Mouse (Mus musculus): ENCODE measurements around the gene Ago4. TPM values are rescaled to one million over a fixed set of nuclear protein-coding genes. Genes with fewer than 3 reads are reported as not detected.

The Ago4 gene
- total and polyA plus RNA-seq, 3 experiments: 0.42 to 1.8 TPM; not detected in 1

- TF ChIP-seq NRF1 (IDR thresholded peaks at IDR 0.05; ENCODE audit: insufficient read depth, low read depth, low read length, poor library complexity, severe bottlenecking) (no peak), SMC3 (IDR thresholded peaks at IDR 0.05; ENCODE audit: low read depth, low read length) (no peak), GABPA (IDR thresholded peaks at IDR 0.05; ENCODE audit: low read depth, low read length) (no peak), RCOR1 (IDR thresholded peaks at IDR 0.05; ENCODE audit: low read depth, low read length) (no peak), POLR2AphosphoS5 (IDR thresholded peaks at IDR 0.05; ENCODE audit: borderline replicate concordance, low read depth, low read length) (no peak), ZKSCAN1 (IDR thresholded peaks at IDR 0.05; ENCODE audit: low read depth, low read length) (no peak), MEF2A (IDR thresholded peaks at IDR 0.05; ENCODE audit: extremely low read depth, insufficient replicate concordance, low read depth, low read length, poor library complexity, severe bottlenecking) (no peak), USF1 (IDR thresholded peaks at IDR 0.05; ENCODE audit: low read depth, low read length) (no peak), POLR2A (IDR thresholded peaks at IDR 0.05; ENCODE audit: control insufficient read depth in 1 of 2, insufficient read depth in 1 of 2, low read depth in 1 of 2, low read length in 2 of 2, poor library complexity in 1 of 2) (no peak), BHLHE40 (IDR thresholded peaks at IDR 0.05; ENCODE audit: borderline replicate concordance, low read depth, low read length) (no peak), HCFC1 (IDR thresholded peaks at IDR 0.05; ENCODE audit: low read depth, low read length) (no peak), TCF12 (IDR thresholded peaks at IDR 0.05; ENCODE audit: low read depth, low read length) (no peak), MAZ (IDR thresholded peaks at IDR 0.05; ENCODE audit: low read depth, low read length) (no peak), MYC (IDR thresholded peaks at IDR 0.05; ENCODE audit: low read depth, low read length) (no peak), RAD21 (IDR thresholded peaks at IDR 0.05; ENCODE audit: low read depth, low read length) (no peak), SIN3A (IDR thresholded peaks at IDR 0.05; ENCODE audit: low read length) (no peak), ELF1 (IDR thresholded peaks at IDR 0.05; ENCODE audit: low read depth, low read length) (no peak), CHD1 (IDR thresholded peaks at IDR 0.05; ENCODE audit: low read depth, low read length) (no peak)
- H3K27ac ChIP-seq (ENCODE audit: control insufficient read depth, low read depth, low read length): no peak overlapping the region
- H3K9ac ChIP-seq (ENCODE audit: control insufficient read depth, low read depth, low read length, poor library complexity, severe bottlenecking): no peak overlapping the region
- H3K36me3 ChIP-seq (ENCODE audit: control insufficient read depth in 1 of 2, insufficient read depth in 2 of 2, low read length in 2 of 2): peaks cover 0 to 29% of the 10 kb centered on the region in 2 experiments; a peak in 2 of 4 replicates
- H3K27me3 ChIP-seq (ENCODE audit: control insufficient read depth in 1 of 2, insufficient read depth in 2 of 2, low read length in 2 of 2): no peaks in the 10 kb centered on the region
- DNase-seq (ENCODE audit: low read depth, low spot score): peak; percentile 12
- no peaks in the 10 kb centered on the region for H3K9me3 ChIP-seq (replicated peaks; ENCODE audit: insufficient read depth, low read length)
- no peaks in the 10 kb centered on the region for H3K79me2 ChIP-seq (ENCODE audit: control insufficient read depth, insufficient read depth, low read length, poor library complexity)
- no peaks in the 10 kb centered on the region for H3K4me1 ChIP-seq (ENCODE audit: control insufficient read depth in 1 of 2, insufficient read depth in 2 of 2, low read length in 2 of 2)
- H3K4me3 ChIP-seq (ENCODE audit: control insufficient read depth in 1 of 2, insufficient read depth in 1 of 2, low read depth in 2 of 2, low read length in 2 of 2): no peak overlapping the region
Observed at GRCm38 (mm10) chr4:126577920-126578319, 44.6 kb upstream of the Ago4 start.

DNA sequence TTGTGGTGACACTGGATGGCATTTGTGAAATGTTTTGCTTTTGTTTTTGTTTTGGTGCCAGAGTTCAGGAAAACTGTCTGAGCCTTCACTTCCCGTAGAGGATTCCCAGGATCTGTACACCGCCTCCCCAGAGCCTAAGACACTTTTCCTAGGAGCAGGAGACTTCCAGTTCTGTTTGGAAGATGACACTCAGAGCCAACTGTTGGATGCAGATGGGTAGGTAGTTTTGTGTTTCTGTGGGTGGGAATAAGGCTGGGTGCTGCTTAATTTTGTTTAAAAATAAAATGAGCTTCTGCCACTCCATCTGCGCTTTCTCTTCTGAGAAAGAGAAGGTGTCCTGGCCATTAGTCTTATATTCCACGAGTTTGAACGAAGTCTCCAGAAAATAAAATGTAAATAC lies 43.0 kb upstream of the Ago4 start:
- TF ChIP-seq TAL1 (IDR thresholded peaks at IDR 0.05; ENCODE audit: low read length) (no peak), RAD21 (IDR thresholded peaks at IDR 0.05; ENCODE audit: low read depth, low read length) (no peak), CTCF (IDR thresholded peaks at IDR 0.05 in 2 of 3, conservative IDR thresholded peaks at IDR 0.05 in 1 of 3; ENCODE audit: control insufficient read depth in 1 of 3, insufficient read depth in 1 of 3, low read depth in 2 of 3, low read length in 3 of 3, poor library complexity in 1 of 3, severe bottlenecking in 1 of 3) (no peak), NRF1 (IDR thresholded peaks at IDR 0.05; ENCODE audit: insufficient read depth, low read depth, low read length, poor library complexity, severe bottlenecking) (no peak), SIN3A (IDR thresholded peaks at IDR 0.05; ENCODE audit: low read length) (no peak), HCFC1 (IDR thresholded peaks at IDR 0.05; ENCODE audit: low read depth, low read length) (no peak), POLR2AphosphoS5 (IDR thresholded peaks at IDR 0.05; ENCODE audit: borderline replicate concordance, low read depth, low read length) (no peak), POLR2A (IDR thresholded peaks at IDR 0.05; ENCODE audit: control insufficient read depth in 1 of 2, insufficient read depth in 1 of 2, low read depth in 1 of 2, low read length in 2 of 2, poor library complexity in 1 of 2) (no peak), TBP (IDR thresholded peaks at IDR 0.05; ENCODE audit: low read depth, low read length) (no peak), E2F4 (IDR thresholded peaks at IDR 0.05; ENCODE audit: borderline replicate concordance, low read depth, low read length) (no peak), POLR2AphosphoS2 (IDR thresholded peaks at IDR 0.05; ENCODE audit: low read length) (no peak), GABPA (IDR thresholded peaks at IDR 0.05; ENCODE audit: low read depth, low read length) (no peak), MAFK (IDR thresholded peaks at IDR 0.05; ENCODE audit: borderline replicate concordance, low read depth, low read length) (no peak), UBTF (IDR thresholded peaks at IDR 0.05; ENCODE audit: borderline replicate concordance, insufficient read depth, low read depth, low read length) (no peak), BHLHE40 (IDR thresholded peaks at IDR 0.05; ENCODE audit: borderline replicate concordance, low read depth, low read length) (no peak)
- Histone ChIP-seq H3K4me3 (ENCODE audit: control insufficient read depth in 1 of 2, insufficient read depth in 1 of 2, low read depth in 2 of 2, low read length in 2 of 2) (no peak overlapping the region), H3K36me3 (ENCODE audit: control insufficient read depth in 1 of 2, insufficient read depth in 2 of 2, low read length in 2 of 2) (peaks cover 0 to 40% of the 10 kb centered on the region in 2 experiments; a peak in 2 of 4 replicates), H3K27me3 (ENCODE audit: control insufficient read depth in 1 of 2, insufficient read depth in 2 of 2, low read length in 2 of 2) (no peaks in the 10 kb centered on the region), H3K79me2 (ENCODE audit: control insufficient read depth, insufficient read depth, low read length, poor library complexity) (no peaks in the 10 kb centered on the region), H3K4me1 (ENCODE audit: control insufficient read depth in 1 of 2, insufficient read depth in 2 of 2, low read length in 2 of 2) (no peaks in the 10 kb centered on the region), H3K9me3 (replicated peaks; ENCODE audit: insufficient read depth, low read length) (no peaks in the 10 kb centered on the region), H3K27ac (ENCODE audit: control insufficient read depth, low read depth, low read length) (no peak overlapping the region), H3K9ac (ENCODE audit: control insufficient read depth, low read depth, low read length, poor library complexity, severe bottlenecking) (no peak overlapping the region)
- no peak for DNase-seq (ENCODE audit: low read depth, low spot score)
